Mouse (Mus musculus) G1E (cell line): ENCODE measurements around the gene Amotl2. TPM values are rescaled to one million over a fixed set of nuclear protein-coding genes. Genes with fewer than 3 reads are reported as not detected.

Source experiments
- ATAC-seq: 2 replicates; pipeline ENCODE4 v1.8.0; 2016; ENCODE audit warnings: mild to moderate bottlenecking; ENCODE audit not compliant: insufficient number of reproducible peaks, poor library complexity, low FRiP score, severe bottlenecking; ENCODE audit errors: extremely low read depth
- DNase-seq: peaks from one replicate; pipeline ENCODE4 v3.0.0; 2012; ENCODE audit warnings: low spot score
- H3K27me3 ChIP-seq: 2 replicates; pipeline ENCODE4 v1.6.1; 2012; ENCODE audit warnings: mild to moderate bottlenecking, low read length, inconsistent platforms; ENCODE audit not compliant: insufficient read depth
- H3K36me3 ChIP-seq: replicated peaks from 2 replicates; pipeline ENCODE3; 2012; ENCODE audit warnings: mild to moderate bottlenecking, inconsistent platforms
- H3K4me1 ChIP-seq: 2 replicates; pipeline ENCODE4 v1.6.1; 2012; ENCODE audit warnings: low read depth, low read length, inconsistent platforms, mixed read lengths; ENCODE audit not compliant: insufficient read depth
- H3K4me3 ChIP-seq: 2 replicates; pipeline ENCODE4 v1.5.1; 2012; ENCODE audit warnings: low read depth, mild to moderate bottlenecking, inconsistent platforms, low read length, moderate library complexity, mixed read lengths
- H3K9me3 ChIP-seq: replicated peaks from 2 replicates; pipeline ENCODE4 v1.6.1; 2012; ENCODE audit warnings: inconsistent platforms
- CTCF ChIP-seq: IDR thresholded peaks from 2 replicates; pipeline ENCODE4 v1.5.1; 2012; ENCODE audit warnings: low read depth, low read length, inconsistent platforms, mixed read lengths
- GATA1 ChIP-seq: IDR thresholded peaks from 2 replicates; pipeline ENCODE4 v1.6.1; 2012; ENCODE audit warnings: borderline replicate concordance, low read length, inconsistent platforms, mixed read lengths
- GATA2 ChIP-seq: IDR thresholded peaks from 2 replicates; pipeline ENCODE4 v1.6.1; 2012; ENCODE audit warnings: low read depth, low read length, inconsistent platforms, borderline replicate concordance
- POLR2AphosphoS5 ChIP-seq: IDR thresholded peaks from 2 replicates; pipeline ENCODE4 v1.6.1; 2012; ENCODE audit warnings: low read depth, low read length, inconsistent platforms; ENCODE audit not compliant: insufficient replicate concordance
- TAL1 ChIP-seq: conservative IDR thresholded peaks from 2 replicates; pipeline ENCODE4 v1.6.1; 2012; ENCODE audit warnings: low read depth, low read length, inconsistent platforms, mixed read lengths
- polyA plus RNA-seq: library from polyadenylated mRNA; stranded (reverse); fragments of >175 nt; gene quantifications from 2 replicates; pipeline ENCODE4 v1.2.3, GENCODE M21; 2012
- total RNA-seq, 2 experiments: library from RNA; stranded (forward) in 1 of 2; stranded (reverse) in 1 of 2; fragments of 200-1000 nt in 1 of 2; fragments of >200 nt in 1 of 2; fragmentation: Nextera tagmentation in 1 of 2; gene quantifications; 2 replicates each; pipeline ENCODE4 v1.2.3; 2014 to 2017

Amotl2 gene
- total and polyA plus RNA-seq, 3 experiments: 1.4 TPM; not detected in 2

GRCm38 (mm10) chr9:102737405-102737804 is 20.9 kb downstream of the Amotl2 start:
- no peak for ATAC-seq
- DNase-seq: no peak
- Histone ChIP-seq H3K27me3 (peaks cover 18% of the 10 kb centered on the region), H3K36me3 (no peaks in the 10 kb centered on the region), H3K9me3 (no peaks in the 10 kb centered on the region), H3K4me1 (no peaks in the 10 kb centered on the region), H3K4me3 (no peak overlapping the region)
- TF ChIP-seq TAL1: no peak
- no peak for TF ChIP-seq GATA2
- TF ChIP-seq CTCF: no peak
- no peak for TF ChIP-seq GATA1
- TF ChIP-seq POLR2AphosphoS5: no peak

- H3K36me3 ChIP-seq: no peaks in the 10 kb centered on the region
- H3K9me3 ChIP-seq: no peaks in the 10 kb centered on the region
- H3K4me3 ChIP-seq: no peak overlapping the region
- TF ChIP-seq POLR2AphosphoS5 (no peak), GATA2 (no peak), GATA1 (no peak), CTCF (no peak), TAL1 (no peak)
- no peaks in the 10 kb centered on the region for H3K4me1 ChIP-seq
- DNase-seq (no peak), ATAC-seq (no peak)
- peaks cover 6% of the 10 kb centered on the region; the same call in 1 of the 2 replicates for H3K27me3 ChIP-seq
These were observed 30.3 kb downstream of the Amotl2 start for GRCm38 (mm10) chr9:102746753-102747152.

GRCm38 (mm10) chr9:102747902-102748301 is 31.4 kb downstream of the Amotl2 start:
- no peaks in the 10 kb centered on the region for H3K36me3 ChIP-seq
- TF ChIP-seq GATA2 (no peak), POLR2AphosphoS5 (no peak), GATA1 (no peak), CTCF (no peak), TAL1 (no peak)
- H3K4me3 ChIP-seq: no peak overlapping the region
- no peak for ATAC-seq
- DNase-seq: no peak
- no peaks in the 10 kb centered on the region for H3K9me3 ChIP-seq
- H3K27me3 ChIP-seq: peaks cover 6% of the 10 kb centered on the region; the same call in 1 of the 2 replicates
- H3K4me1 ChIP-seq: no peaks in the 10 kb centered on the region

GRCm38 (mm10) chr9:102749216-102749615 is 32.7 kb downstream of the Amotl2 start:
- no peak overlapping the region for H3K4me3 ChIP-seq
- H3K27me3 ChIP-seq: peaks cover 6% of the 10 kb centered on the region; the same call in 1 of the 2 replicates
- DNase-seq: no peak
- TF ChIP-seq TAL1 (no peak), GATA2 (no peak), CTCF (no peak), POLR2AphosphoS5 (no peak), GATA1 (no peak)
- H3K9me3 ChIP-seq: no peaks in the 10 kb centered on the region
- no peak for ATAC-seq
- H3K36me3 ChIP-seq: no peaks in the 10 kb centered on the region
- no peaks in the 10 kb centered on the region for H3K4me1 ChIP-seq

- Histone ChIP-seq H3K27me3 (peaks cover 2% of the 10 kb centered on the region; the same call in 1 of the 2 replicates), H3K4me1 (no peaks in the 10 kb centered on the region), H3K36me3 (no peaks in the 10 kb centered on the region), H3K9me3 (no peaks in the 10 kb centered on the region), H3K4me3 (no peak overlapping the region)
- DNase-seq: no peak
- no peak for ATAC-seq
- no peak for TF ChIP-seq GATA1
- no peak for TF ChIP-seq POLR2AphosphoS5
- no peak for TF ChIP-seq CTCF
- TF ChIP-seq GATA2: no peak
- TF ChIP-seq TAL1: no peak
These were observed 35.3 kb downstream of the Amotl2 start for GRCm38 (mm10) chr9:102751632-102752303.

- ATAC-seq: no peak
- TF ChIP-seq TAL1: no peak
- TF ChIP-seq CTCF: no peak
- TF ChIP-seq GATA2: no peak
- no peak for TF ChIP-seq POLR2AphosphoS5
- TF ChIP-seq GATA1: no peak
- Histone ChIP-seq H3K36me3 (no peaks in the 10 kb centered on the region), H3K4me1 (no peaks in the 10 kb centered on the region), H3K9me3 (no peaks in the 10 kb centered on the region), H3K27me3 (peaks cover 2% of the 10 kb centered on the region; the same call in 1 of the 2 replicates), H3K4me3 (no peak overlapping the region)
- no peak for DNase-seq
These were observed 36.8 kb downstream of the Amotl2 start for GRCm38 (mm10) chr9:102753299-102753698.
